In genomic region chr14:14640023-14640441, GRCm38 (mm10) we compare ENCODE assay signal across 11 mouse cellular contexts.
DNase-seq lines count a peak whose midpoint lies in the region; ATAC-seq and TF ChIP-seq lines count a peak whose summit lies in the region.
"Had no signal": no experiment of that assay in that cellular context is flagged by ENCODE, and none has a peak within 500 bp of the region (broad histone marks: within the 10 kb centered on the region; RNA-seq: fewer than 3 reads in every experiment).

No protein-coding gene starts in this region.

- H3K4me2 ChIP-seq in forebrain, embryonic 11.5 days (ENCODE audit: low read depth, low read length, severe bottlenecking): no peak overlapping the region
- H3K4me2 ChIP-seq: midbrain, embryonic 11.5 days had no signal

- intact Hi-C loops in left cerebral cortex, postnatal 14 days (cut with DNase I): no loop called here
- intact Hi-C loops in left cerebral cortex, adult 2 months (cut with DNase I): no loop called here
- intact Hi-C loops in left cerebral cortex, postnatal 36 days (cut with DNase I): no loop called here

- peak; percentile 19 for DNase-seq in embryo, embryonic 10 days (ENCODE audit: low spot score)
- DNase-seq in embryo, embryonic 9.5 days (ENCODE audit: extremely low spot score): no peak
- peak; percentile 13 to 50 for DNase-seq in left cerebral cortex, postnatal 14 days (ENCODE audit: low spot score in 2 of 2)
- no peak for DNase-seq in left cerebral cortex, adult 2 months (ENCODE audit: extremely low spot score in 1 of 2, low spot score in 2 of 2)
- DNase-seq in forebrain, embryonic 11.5 days (ENCODE audit: low spot score): no peak
- DNase-seq in left cerebral cortex, postnatal 36 days (ENCODE audit: low spot score in 2 of 2): no peak
- DNase-seq: kidney, postnatal 25 days had no signal

- H3K27ac ChIP-seq in left cerebral cortex, adult 2 months: no peak overlapping the region
- peak overlapping the region; percentile 53 for H3K27ac ChIP-seq in small intestine, adult 2 months (ENCODE audit: insufficient read depth, low read depth, low read length)
- no peak overlapping the region for H3K27ac ChIP-seq in forebrain, embryonic 11.5 days (ENCODE audit: low read depth, low read length)

- H3K4me3 ChIP-seq in left cerebral cortex, adult 2 months: no peak overlapping the region
- no peak overlapping the region for H3K4me3 ChIP-seq in small intestine, adult 2 months (ENCODE audit: low read depth, low read length)
- H3K4me3 ChIP-seq in forebrain, embryonic 11.5 days (ENCODE audit: low read depth, low read length): no peak overlapping the region

- H3K9me3 ChIP-seq in forebrain, embryonic 11.5 days (ENCODE audit: control insufficient read depth, low read length): no peaks in the 10 kb centered on the region

- H3K9ac ChIP-seq in forebrain, embryonic 11.5 days (ENCODE audit: low read length): no peak overlapping the region

- no peaks in the 10 kb centered on the region for H3K27me3 ChIP-seq in small intestine, adult 2 months (ENCODE audit: control insufficient read depth, insufficient read depth, low read length)
- no peaks in the 10 kb centered on the region for H3K27me3 ChIP-seq in forebrain, embryonic 11.5 days (ENCODE audit: control insufficient read depth, insufficient read depth, low read length)
- H3K27me3 ChIP-seq: Patski had no signal

- no peak for TF ChIP-seq CTCF in left cerebral cortex, adult 2 months (IDR thresholded peaks at IDR 0.05)
- TF ChIP-seq CTCF in small intestine, adult 2 months (IDR thresholded peaks at IDR 0.05; ENCODE audit: extremely low read depth, insufficient read length, insufficient replicate concordance, low read depth, low read length): no peak

- peak; percentile 78 to 87 for ATAC-seq in hematopoietic stem cell, adult 5-6 weeks (replicated peaks in 1 of 2; ENCODE audit: insufficient read depth in 1 of 2, low FRiP score in 2 of 2, low TSS enrichment in 1 of 2, low read depth in 1 of 2, poor library complexity in 2 of 2, severe bottlenecking in 2 of 2)
- ATAC-seq in forebrain, embryonic 11.5 days (replicated peaks; ENCODE audit: low FRiP score): no peak
- ATAC-seq: Patski had no signal

- no peak for TF ChIP-seq POLR2A in small intestine, adult 2 months (IDR thresholded peaks at IDR 0.05; ENCODE audit: low read depth, low read length)

- H3K36me3 ChIP-seq in small intestine, adult 2 months (ENCODE audit: control insufficient read depth, insufficient read depth, low read length): no peaks in the 10 kb centered on the region
- no peaks in the 10 kb centered on the region for H3K36me3 ChIP-seq in forebrain, embryonic 11.5 days (ENCODE audit: control insufficient read depth, insufficient read depth, low read length)

- H3K4me1 ChIP-seq in small intestine, adult 2 months (ENCODE audit: control insufficient read depth, insufficient read depth, insufficient read length, low read length): peaks cover 24% of the 10 kb centered on the region; the same call in 1 of the 2 replicates
- H3K4me1 ChIP-seq in forebrain, embryonic 11.5 days (replicated peaks; ENCODE audit: control insufficient read depth, insufficient read depth, low read length): no peaks in the 10 kb centered on the region

- 14% methylated on average over 3 of the region's 3 CpGs for WGBS in small intestine, adult 2 months
- WGBS in forebrain, embryonic 11.5 days: 49% methylated on average over 3 of the region's 3 CpGs

Comparison
In these comparisons a context has a peak if more than half of its experiments do, and no peak if none do; other contexts are left out.
1. DNase-seq: peak in embryo, embryonic 10 days (single experiment) and left cerebral cortex, postnatal 14 days (2 of 2); none in embryo, embryonic 9.5 days (single experiment), left cerebral cortex, adult 2 months (0 of 2), forebrain, embryonic 11.5 days (single experiment) and left cerebral cortex, postnatal 36 days (0 of 2).